Mouse (Mus musculus) limb, embryonic 15.5 days (tissue): ENCODE data around the gene Relb. TPM values are rescaled to one million over a fixed set of nuclear protein-coding genes. Genes with fewer than 3 reads are reported as not detected.

Experiments
- ATAC-seq: fragments of 200-750 bp; cut with Nextera tagmentation; 2 replicates; pipeline ENCODE4 v1.8.0; 2017; ENCODE audit warnings: low read depth, moderate TSS enrichment; ENCODE audit not compliant: insufficient number of reproducible peaks, low FRiP score, low TSS enrichment
- H3K27ac ChIP-seq: fragments of 300-500 bp; sonication (generic); 2 replicates; pipeline ENCODE4 v1.5.1; 2015; ENCODE audit warnings: moderate library complexity, mild to moderate bottlenecking, inconsistent platforms
- H3K27me3 ChIP-seq: fragments of 300-500 bp; sonication (generic); 2 replicates; pipeline ENCODE4 v1.6.1; 2015; ENCODE audit warnings: inconsistent platforms
- H3K36me3 ChIP-seq: fragments of 300-500 bp; sonication (generic); 2 replicates; pipeline ENCODE4 v1.6.1; 2015; ENCODE audit warnings: inconsistent platforms
- H3K4me1 ChIP-seq: fragments of 300-500 bp; sonication (generic); 2 replicates; pipeline ENCODE4 v1.6.1; 2015; ENCODE audit warnings: inconsistent platforms
- H3K4me2 ChIP-seq: fragments of 300-500 bp; sonication (generic); 2 replicates; pipeline ENCODE4 v1.6.1; 2015; ENCODE audit warnings: mild to moderate bottlenecking, inconsistent platforms
- H3K4me3 ChIP-seq: fragments of 300-500 bp; sonication (generic); 2 replicates; pipeline ENCODE4 v1.5.1; 2015; ENCODE audit warnings: mild to moderate bottlenecking, inconsistent platforms
- H3K9ac ChIP-seq: fragments of 300-500 bp; sonication (generic); 2 replicates; pipeline ENCODE4 v1.6.1; 2015; ENCODE audit warnings: inconsistent platforms
- H3K9me3 ChIP-seq: fragments of 300-500 bp; sonication (generic); 2 replicates; pipeline ENCODE4 v1.6.1; 2016; ENCODE audit warnings: inconsistent platforms
- WGBS: fragments of 180-500 bp; shearing (Covaris S2); methylation state at CpG from one replicate; pipeline ENCODE4 v1.1.7; 2015; 5-methylcytosine and 5-hydroxymethylcytosine counted together
- polyA plus RNA-seq: library from polyadenylated mRNA; unstranded; fragments of >200 nt; fragmentation: Nextera tagmentation; extraction: Ambion mirVana; gene quantifications from 2 replicates; pipeline ENCODE4 v1.2.1, GENCODE M21; 2015

The Relb gene
- polyA plus RNA-seq, 1 experiment from 2014 or later, result 11.8 TPM

GRCm38 (mm10) chr7:19577877-19578414, 51.3 kb downstream of the Relb start:
- WGBS, result 22% methylated on average over 10 of the region's 10 CpGs
- Histone ChIP-seq H3K4me3 (peak overlapping the region; percentile 42), H3K9ac (peak overlapping the region; percentile 40; the same call in 1 of the 2 replicates), H3K9me3 (no peaks in the 10 kb centered on the region), H3K36me3 (peaks cover 29% of the 10 kb centered on the region), H3K27me3 (peaks cover 35% of the 10 kb centered on the region), H3K4me2 (peak overlapping the region; percentile 90), H3K4me1 (peaks cover 26% of the 10 kb centered on the region), H3K27ac (no peak overlapping the region)
- no peak for ATAC-seq

DNA sequence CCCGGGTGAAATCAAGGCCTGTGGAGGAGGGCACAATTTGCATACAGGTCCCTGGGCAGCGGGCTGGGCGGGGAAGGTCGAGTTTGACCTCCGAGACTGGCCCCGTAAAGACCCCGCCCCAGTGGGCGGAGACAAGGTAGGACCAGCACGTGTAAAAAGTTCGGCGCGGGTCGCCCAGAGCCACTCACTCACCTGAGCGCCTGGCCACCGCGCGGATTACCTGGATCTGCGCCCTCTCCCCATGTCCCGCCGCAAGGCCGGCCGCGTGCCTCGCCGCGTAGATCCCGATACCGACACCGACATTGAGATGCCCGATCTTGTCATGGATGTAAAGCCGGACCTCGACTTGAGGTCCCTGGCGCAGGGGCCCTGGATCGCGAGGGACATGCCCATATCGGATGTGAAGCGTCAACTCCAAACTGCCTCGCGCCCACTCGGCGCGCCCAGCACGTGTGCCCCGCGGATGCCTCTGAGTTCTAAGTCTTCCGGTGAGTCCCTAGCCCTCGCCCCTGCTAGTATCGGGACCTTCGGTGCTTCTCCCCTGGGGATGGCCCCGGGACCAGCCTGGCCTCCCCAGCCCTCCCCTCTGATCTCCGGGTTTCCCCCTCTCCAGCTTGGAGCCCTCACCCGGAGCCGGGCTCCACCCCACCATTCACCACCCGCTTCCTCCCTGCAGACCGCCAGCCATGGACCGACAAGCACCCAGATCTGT, 51.9 kb downstream of the Relb start, which contains the start of the genes Zfp296 and Gemin7:
Gene Zfp296 (plus strand): TSS at position 147 of the 712 bp plus-strand sequence.
Gene Gemin7 (minus strand): TSS at position 455 of the 712 bp plus-strand sequence.
- Histone ChIP-seq H3K4me3 (peak within 1 kb of the TSS; percentile 42), H3K27ac (no peak within 1 kb of the TSS), H3K36me3 (peaks cover 23% of the 10 kb centered on the region), H3K4me2 (peak within 1 kb of the TSS; percentile 90), H3K4me1 (peaks cover 30% of the 10 kb centered on the region), H3K27me3 (peaks cover 35% of the 10 kb centered on the region), H3K9me3 (no peaks in the 10 kb centered on the region), H3K9ac (peak within 1 kb of the TSS; percentile 40; the same call in 1 of the 2 replicates)
- WGBS, result under 1% methylated on average over 56 of the region's 56 CpGs
- no peak for ATAC-seq

GRCm38 (mm10) chr7:19575559-19575958, 53.7 kb downstream of the Relb start:
- Histone ChIP-seq H3K4me1 (peaks cover 37% of the 10 kb centered on the region), H3K9me3 (no peaks in the 10 kb centered on the region), H3K27ac (no peak overlapping the region), H3K4me2 (no peak overlapping the region), H3K36me3 (peaks cover 10% of the 10 kb centered on the region), H3K9ac (no peak overlapping the region), H3K4me3 (no peak overlapping the region), H3K27me3 (peaks cover 35% of the 10 kb centered on the region)
- ATAC-seq, result no peak
- WGBS, result 72% methylated on average over 3 of the region's 3 CpGs

DNA sequence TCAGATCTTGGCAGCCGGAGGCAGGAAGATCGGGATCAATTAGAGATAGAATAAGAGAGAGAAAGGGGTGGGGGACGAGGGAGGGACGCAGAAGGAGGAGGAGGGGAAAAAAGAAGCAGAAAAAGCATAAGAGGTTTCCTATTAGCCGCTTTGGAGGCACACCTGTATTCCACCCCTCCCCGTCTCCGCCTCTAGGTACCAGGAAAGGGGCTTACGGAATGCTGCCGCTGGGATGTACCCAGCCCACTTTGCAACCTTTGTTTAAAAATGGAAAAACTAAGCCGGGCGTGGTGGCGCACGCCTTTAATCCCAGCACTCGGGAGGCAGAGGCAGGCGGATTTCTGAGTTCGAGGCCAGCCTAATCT, 55.5 kb downstream of the Relb start:
- peak overlapping the region; percentile 66 for H3K4me3 ChIP-seq
- H3K27me3 ChIP-seq, result peaks cover 33% of the 10 kb centered on the region
- no peaks in the 10 kb centered on the region for H3K9me3 ChIP-seq
- H3K36me3 ChIP-seq, result peaks cover 18% of the 10 kb centered on the region
- peak overlapping the region; percentile 83 for H3K27ac ChIP-seq
- ATAC-seq, result no peak
- H3K9ac ChIP-seq, result peak overlapping the region; percentile 66; the same call in 1 of the 2 replicates
- peaks cover 33% of the 10 kb centered on the region for H3K4me1 ChIP-seq
- peak overlapping the region; percentile 82 for H3K4me2 ChIP-seq
- 23% methylated on average over 16 of the region's 16 CpGs for WGBS

GRCm38 (mm10) chr7:19572926-19573775, 56.1 kb downstream of the Relb start:
- peaks cover 24% of the 10 kb centered on the region for H3K36me3 ChIP-seq
- WGBS, result under 1% methylated on average over 53 of the region's 53 CpGs
- peak overlapping the region; percentile 66 for H3K9ac ChIP-seq
- peak overlapping the region; percentile 82 for H3K4me2 ChIP-seq
- no peaks in the 10 kb centered on the region for H3K9me3 ChIP-seq
- peak; percentile 81 for ATAC-seq
- peaks cover 26% of the 10 kb centered on the region for H3K27me3 ChIP-seq
- H3K4me1 ChIP-seq, result peaks cover 31% of the 10 kb centered on the region
- peak overlapping the region; percentile 83 for H3K27ac ChIP-seq
- H3K4me3 ChIP-seq, result peak overlapping the region; percentile 66

DNA sequence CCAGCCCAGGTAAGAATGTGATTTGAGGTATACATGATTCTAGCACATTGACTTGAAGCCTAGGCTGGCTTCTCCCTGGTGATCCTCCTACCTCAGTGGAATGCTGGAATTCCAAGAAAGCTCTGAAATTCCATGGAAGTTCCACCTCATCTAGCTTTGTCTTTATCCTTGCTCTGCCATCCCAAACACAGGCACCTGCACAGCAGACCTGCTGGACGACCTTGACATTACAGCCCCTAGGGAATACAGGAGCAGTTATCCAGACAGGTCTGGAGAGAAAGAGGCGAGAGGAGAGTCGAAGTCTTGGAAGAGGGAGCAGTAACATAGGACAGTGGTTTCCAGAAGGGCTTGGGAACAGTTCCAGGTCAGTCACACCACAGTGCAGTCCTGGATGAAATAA, 59.6 kb downstream of the Relb start:
- H3K4me3 ChIP-seq, result no peak overlapping the region
- H3K9me3 ChIP-seq, result no peaks in the 10 kb centered on the region
- peaks cover 17% of the 10 kb centered on the region for H3K4me1 ChIP-seq
- no peaks in the 10 kb centered on the region for H3K27me3 ChIP-seq
- no peak overlapping the region for H3K4me2 ChIP-seq
- no peak for ATAC-seq
- H3K36me3 ChIP-seq, result peaks cover 50% of the 10 kb centered on the region
- no peak overlapping the region for H3K9ac ChIP-seq
- no peak overlapping the region for H3K27ac ChIP-seq
- 81% methylated on average over 3 of the region's 3 CpGs for WGBS

- no peak overlapping the region for H3K4me3 ChIP-seq
- ATAC-seq, result no peak
- no peaks in the 10 kb centered on the region for H3K27me3 ChIP-seq
- peaks cover 18% of the 10 kb centered on the region for H3K4me1 ChIP-seq
- no peak overlapping the region for H3K27ac ChIP-seq
- H3K9me3 ChIP-seq, result peaks cover 3% of the 10 kb centered on the region; the same call in 1 of the 2 replicates
- peaks cover 59% of the 10 kb centered on the region for H3K36me3 ChIP-seq
- no peak overlapping the region for H3K9ac ChIP-seq
- WGBS, result 92% methylated on average over 8 of the region's 8 CpGs
- no peak overlapping the region for H3K4me2 ChIP-seq
Measured at GRCm38 (mm10) chr7:19567426-19567825, 61.8 kb downstream of the Relb start.

DNA sequence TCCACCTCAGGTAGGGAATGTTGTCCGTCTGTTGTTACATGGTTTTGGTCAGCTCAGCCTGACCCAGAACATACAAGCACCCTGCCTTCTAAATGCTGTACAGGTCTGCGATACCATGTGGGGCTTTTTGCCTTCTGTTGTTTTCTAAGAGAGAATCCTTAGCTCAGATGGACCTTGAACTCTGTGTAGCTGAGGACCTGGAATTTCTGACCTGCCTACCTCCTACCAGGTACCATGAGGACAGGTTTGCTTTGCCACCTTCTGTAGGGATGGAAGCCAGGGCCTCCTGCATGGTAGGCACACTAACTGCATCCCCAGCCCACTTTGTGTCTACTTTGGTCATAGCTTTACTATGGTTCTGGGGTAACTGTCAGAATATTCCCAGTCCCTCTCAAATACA, 63.4 kb downstream of the Relb start:
- Histone ChIP-seq H3K4me1 (peaks cover 15% of the 10 kb centered on the region), H3K4me2 (no peak overlapping the region), H3K27ac (no peak overlapping the region), H3K9me3 (peaks cover 3% of the 10 kb centered on the region; the same call in 1 of the 2 replicates), H3K27me3 (no peaks in the 10 kb centered on the region), H3K9ac (no peak overlapping the region), H3K36me3 (peaks cover 55% of the 10 kb centered on the region), H3K4me3 (no peak overlapping the region)
- 87% methylated on average over 2 of the region's 2 CpGs for WGBS
- no peak for ATAC-seq

DNA sequence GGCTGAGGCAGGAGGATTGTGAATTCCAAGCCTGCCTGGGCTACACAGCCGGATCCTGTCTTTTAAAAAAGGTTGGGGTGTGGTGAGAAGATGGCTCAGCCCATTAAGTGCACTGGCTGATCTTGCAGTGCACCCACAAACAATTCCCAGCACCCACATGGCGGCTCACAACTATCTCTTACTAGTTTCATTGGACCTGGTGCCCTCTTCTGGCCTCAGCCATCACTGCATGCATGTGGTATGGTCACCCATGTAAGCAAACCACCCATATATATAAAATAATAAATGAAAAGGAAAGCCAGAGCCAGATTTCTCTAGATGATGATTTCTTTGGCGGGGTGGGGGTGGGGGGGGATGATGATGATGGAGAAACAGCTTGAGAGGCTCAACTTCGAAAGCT, 64.8 kb downstream of the Relb start:
- peaks cover 47% of the 10 kb centered on the region for H3K36me3 ChIP-seq
- H3K9me3 ChIP-seq, result peaks cover 3% of the 10 kb centered on the region; the same call in 1 of the 2 replicates
- H3K27me3 ChIP-seq, result no peaks in the 10 kb centered on the region
- H3K4me1 ChIP-seq, result peaks cover 26% of the 10 kb centered on the region
- H3K27ac ChIP-seq, result no peak overlapping the region
- no peak overlapping the region for H3K4me3 ChIP-seq
- H3K9ac ChIP-seq, result no peak overlapping the region
- no peak for ATAC-seq
- 95% methylated on average over 4 of the region's 4 CpGs for WGBS
- no peak overlapping the region for H3K4me2 ChIP-seq

DNA sequence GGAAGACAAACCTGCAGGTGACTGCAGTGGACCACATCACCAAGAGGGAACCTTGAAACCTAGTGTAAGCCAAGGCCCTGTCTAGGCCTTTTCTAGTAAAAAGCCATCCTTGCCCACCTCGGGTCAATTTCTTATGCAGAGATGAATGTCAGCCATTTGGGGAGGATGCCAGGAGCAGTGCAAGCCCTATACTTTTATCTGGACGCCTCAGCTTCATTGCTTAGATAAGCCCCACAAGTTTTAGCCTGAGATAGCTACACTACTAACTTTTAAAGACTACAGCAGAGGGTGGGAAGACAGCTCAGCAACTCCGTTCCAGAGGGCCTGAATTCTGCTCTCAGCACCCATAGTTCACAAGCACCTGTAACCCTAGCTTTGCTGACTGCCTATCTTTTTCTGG, 65.4 kb downstream of the Relb start:
- Histone ChIP-seq H3K9me3 (peaks cover 3% of the 10 kb centered on the region; the same call in 1 of the 2 replicates), H3K4me2 (no peak overlapping the region), H3K9ac (no peak overlapping the region; the same call in 1 of the 2 replicates), H3K4me3 (no peak overlapping the region), H3K36me3 (peaks cover 42% of the 10 kb centered on the region), H3K27ac (no peak overlapping the region), H3K27me3 (no peaks in the 10 kb centered on the region), H3K4me1 (peaks cover 32% of the 10 kb centered on the region)
- ATAC-seq, result no peak
- WGBS, result 87% methylated on average over 3 of the region's 3 CpGs

DNA sequence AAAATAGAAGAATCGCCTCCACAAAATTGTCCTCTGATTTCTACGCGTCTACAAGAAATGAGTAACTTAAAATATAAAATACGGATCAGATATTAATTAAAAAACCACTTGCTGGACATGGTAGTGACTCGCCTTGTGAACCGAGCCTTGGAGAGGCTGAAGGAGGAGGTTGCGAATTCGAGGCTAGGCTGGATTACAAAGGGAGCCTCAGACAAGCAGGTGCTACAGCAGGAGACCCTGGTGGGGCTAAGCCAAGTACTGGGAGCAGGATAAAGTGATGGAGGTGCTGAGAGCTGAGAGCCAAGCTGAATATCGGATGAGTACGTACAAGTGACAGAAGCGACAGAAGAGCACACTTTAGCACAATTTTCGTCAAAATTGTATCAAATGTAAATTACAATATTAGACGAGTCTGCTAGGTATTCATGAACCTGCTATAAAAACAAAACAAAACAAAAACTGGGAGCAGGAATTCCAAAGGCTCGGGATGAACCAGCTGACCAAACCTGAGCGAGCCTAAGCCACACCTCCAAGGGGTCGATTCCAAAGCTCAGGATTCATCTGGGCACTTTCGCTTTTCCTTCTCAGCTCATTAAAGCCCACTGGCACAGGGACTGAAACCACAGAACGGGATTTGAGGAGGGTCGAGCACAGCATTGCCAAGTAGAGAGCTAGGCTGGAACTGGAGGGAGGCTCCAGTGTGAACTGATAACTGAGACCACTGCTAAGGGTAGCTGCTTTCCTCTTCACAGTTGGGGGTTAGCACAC, 66.4 kb downstream of the Relb start, which contains the start of gene Ppp1r37:
Gene Ppp1r37 (minus strand): TSS at position 434 of the 768 bp plus-strand sequence.
- 2% methylated on average over 19 of the region's 19 CpGs for WGBS
- Histone ChIP-seq H3K4me2 (peak within 1 kb of the TSS; percentile 93), H3K9ac (peak within 1 kb of the TSS; percentile 99), H3K4me1 (peaks cover 42% of the 10 kb centered on the region), H3K9me3 (peaks cover 3% of the 10 kb centered on the region; the same call in 1 of the 2 replicates), H3K4me3 (peak within 1 kb of the TSS; percentile 100), H3K27me3 (no peaks in the 10 kb centered on the region), H3K36me3 (peaks cover 38% of the 10 kb centered on the region), H3K27ac (peak within 1 kb of the TSS; percentile 94)
- no peak for ATAC-seq
